Mouse (Mus musculus) bone marrow macrophage, adult 2 months (primary cell): ENCODE data around the gene Armcx4.

ENCODE experiments used
- CTCF ChIP-seq: IDR thresholded peaks from 2 replicates; pipeline ENCODE4 v1.5.1; 2012; ENCODE audit warnings: low read depth, mild to moderate bottlenecking, low read length, moderate library complexity
- POLR2A ChIP-seq: IDR thresholded peaks from 2 replicates; pipeline ENCODE4 v1.6.1; 2012; ENCODE audit warnings: mild to moderate bottlenecking, low read depth, low read length, borderline replicate concordance

GRCm38 (mm10) chrX:134741862-134742261 lies 55.5 kb downstream of the Armcx4 start:
- TF ChIP-seq POLR2A: no peak
- TF ChIP-seq CTCF: no peak
